Mouse (Mus musculus): ENCODE data around the gene Rab39b.

Gene Rab39b

DNA sequence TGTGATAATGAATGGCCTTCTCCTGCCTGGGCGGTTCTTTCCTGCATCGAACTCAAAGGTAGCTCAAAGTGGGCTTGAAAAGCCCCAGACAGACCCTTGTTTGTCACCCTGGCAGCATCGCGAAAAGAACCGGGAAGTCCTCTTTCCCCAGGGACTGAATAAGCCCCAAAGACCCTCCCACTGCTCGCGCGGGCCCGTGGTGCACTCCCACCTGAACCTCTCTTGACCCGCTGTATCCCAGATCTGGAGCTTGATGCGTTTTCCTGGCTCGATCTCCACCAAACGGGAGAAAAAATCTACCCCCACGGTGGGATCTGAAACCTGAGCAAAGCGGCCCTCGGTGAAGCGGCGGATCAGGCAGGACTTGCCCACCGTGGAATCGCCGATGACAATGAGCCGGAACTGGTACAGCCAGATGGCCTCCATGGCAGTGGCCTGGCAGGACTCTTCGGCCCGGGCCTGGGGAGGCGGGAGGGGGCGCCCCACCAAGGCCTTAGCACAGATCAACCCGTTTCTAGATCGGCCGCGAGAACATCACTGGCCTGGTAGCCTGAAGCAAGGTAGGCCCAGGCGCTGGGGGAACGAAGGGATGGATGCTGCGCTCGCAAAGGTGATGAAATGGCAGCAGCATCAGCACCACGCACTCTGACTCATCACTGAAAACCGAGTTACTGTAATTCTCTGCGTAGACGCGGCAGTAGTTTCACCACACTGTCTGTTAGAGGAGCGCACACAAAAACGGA is at the start of gene Rab39b:
Gene Rab39b, minus strand, starts transcription at position 650 of the 743 bp plus-strand sequence.
- no peak for DNase-seq

DNA sequence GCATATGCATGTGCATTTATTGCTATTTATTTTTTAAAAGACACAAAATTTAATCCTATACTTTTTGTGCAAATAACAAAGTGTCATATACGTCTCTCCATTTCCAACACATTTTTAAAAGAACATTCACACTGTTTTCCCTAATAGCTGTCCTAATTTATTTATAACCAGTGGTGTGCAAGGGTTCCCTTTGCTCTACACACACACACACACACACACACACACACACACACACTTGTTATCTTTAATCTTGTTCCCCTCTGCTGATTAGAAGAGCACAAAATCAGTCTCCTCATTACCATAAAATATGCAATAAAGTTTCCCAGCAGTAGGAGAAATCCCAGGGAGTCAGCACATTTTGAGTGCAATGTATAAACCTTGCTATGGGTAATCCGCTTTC is 508 bp upstream of the Rab39b start:
- no peak for DNase-seq

All from lung, postnatal 14 days (tissue).